Mouse (Mus musculus) heart, adult 2 months (tissue): ENCODE measurements at regions not wholly inside any gene's neighbourhood (a gene's known extent, or its start where the extent isn't known, plus 50 kb on each side); places are given as distances from the start of the nearest gene placed in this dataset.

ENCODE experiments used
- CTCF ChIP-seq: fragments of 200-600 bp; IDR thresholded peaks from 2 replicates; pipeline ENCODE4 v1.8.1; 2022; ENCODE audit warnings: antibody characterized with exemption, mild to moderate bottlenecking, moderate library complexity
- EP300 ChIP-seq: fragments of 200-500 bp; IDR thresholded peaks from 2 replicates; pipeline ENCODE4 v1.6.1; 2011; ENCODE audit warnings: low read depth, low read length, control low read depth; ENCODE audit not compliant: insufficient read depth
- POLR2A ChIP-seq: fragments of 200-500 bp; IDR thresholded peaks from 2 replicates; pipeline ENCODE4 v1.6.1; 2011; ENCODE audit warnings: mild to moderate bottlenecking, low read depth, low read length, control low read depth; ENCODE audit not compliant: insufficient read depth

DNA sequence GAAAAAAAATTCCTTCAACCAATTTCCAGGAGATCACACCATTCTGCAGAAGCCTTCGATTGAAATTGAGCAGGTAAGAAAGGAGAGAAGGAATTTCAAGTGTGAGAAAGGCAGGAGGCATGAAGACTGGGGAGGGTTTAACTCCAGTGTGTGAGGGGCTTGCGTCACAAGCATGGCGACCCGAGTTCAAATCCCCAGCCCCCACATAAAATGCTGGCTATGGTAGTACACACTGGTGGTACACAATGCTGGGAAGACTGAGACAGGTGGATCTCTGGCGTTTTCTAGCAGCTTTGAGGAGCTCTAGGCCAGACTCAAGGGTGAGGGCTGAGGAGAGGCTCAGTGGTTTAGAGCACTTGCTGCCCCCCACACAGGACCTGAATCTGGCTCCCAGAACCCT lies 214.0 kb upstream of the Castor2 start:
- TF ChIP-seq POLR2A (no peak), CTCF (no peak), EP300 (no peak)
